Mouse (Mus musculus) ovary, postnatal 36 days (tissue): ENCODE measurements at regions not wholly inside any gene's neighbourhood (a gene's known extent, or its start where the extent isn't known, plus 50 kb on each side); places are given as distances from the start of the nearest gene placed in this dataset.

Experiments used
- DNase-seq: peaks from one replicate; pipeline ENCODE4 v3.0.0; 2022; ENCODE audit warnings: low spot score, mixed read lengths

- no peak for DNase-seq
Measured at GRCm38 (mm10) chr12:106186501-106186900, 176.5 kb downstream of the Vrk1 start.

- DNase-seq, result no peak
Measured at GRCm38 (mm10) chr12:106191771-106192170, 181.7 kb downstream of the Vrk1 start.

GRCm38 (mm10) chr12:106199302-106199701 is 189.3 kb downstream of the Vrk1 start:
- DNase-seq, result no peak

GRCm38 (mm10) chr12:106203526-106203925 is 193.5 kb downstream of the Vrk1 start:
- no peak for DNase-seq

- DNase-seq, result no peak
Measured at GRCm38 (mm10) chr12:106210959-106211358, 200.9 kb downstream of the Vrk1 start.

GRCm38 (mm10) chr12:106211488-106211887 is 201.5 kb downstream of the Vrk1 start:
- no peak for DNase-seq

- DNase-seq, result no peak
Measured at GRCm38 (mm10) chr12:106212397-106212796, 202.4 kb downstream of the Vrk1 start.

GRCm38 (mm10) chr12:106220071-106220470 is 210.0 kb downstream of the Vrk1 start:
- DNase-seq, result no peak

- no peak for DNase-seq
Measured at GRCm38 (mm10) chr12:106226276-106226675, 216.2 kb downstream of the Vrk1 start.

GRCm38 (mm10) chr12:106226776-106227562 is 216.9 kb downstream of the Vrk1 start:
- no peak for DNase-seq

GRCm38 (mm10) chr12:106227563-106227840 is 217.5 kb downstream of the Vrk1 start:
- DNase-seq, result no peak

GRCm38 (mm10) chr12:106245178-106245840 is 235.3 kb downstream of the Vrk1 start:
- no peak for DNase-seq

- no peak for DNase-seq
Measured at GRCm38 (mm10) chr12:106273591-106273990, 263.6 kb downstream of the Vrk1 start.

- DNase-seq, result no peak
Measured at GRCm38 (mm10) chr12:106277886-106278285, 267.9 kb downstream of the Vrk1 start.

GRCm38 (mm10) chr12:106282491-106283106 is 272.6 kb downstream of the Vrk1 start:
- no peak for DNase-seq

GRCm38 (mm10) chr12:106284814-106285213 is 274.8 kb downstream of the Vrk1 start:
- no peak for DNase-seq

GRCm38 (mm10) chr12:106288791-106289515 is 278.9 kb downstream of the Vrk1 start:
- no peak for DNase-seq

- no peak for DNase-seq
Measured at GRCm38 (mm10) chr12:106291476-106292046, 281.5 kb downstream of the Vrk1 start.

GRCm38 (mm10) chr12:106293117-106293516 is 283.1 kb downstream of the Vrk1 start:
- no peak for DNase-seq

- DNase-seq, result no peak
Measured at GRCm38 (mm10) chr12:106295596-106295995, 285.6 kb downstream of the Vrk1 start.

GRCm38 (mm10) chr12:106302617-106303016 is 292.6 kb downstream of the Vrk1 start:
- DNase-seq, result no peak

- DNase-seq, result no peak
Measured at GRCm38 (mm10) chr12:106308291-106308955, 298.4 kb downstream of the Vrk1 start.
